Mouse (Mus musculus) heart, embryonic 14.5 days (tissue): ENCODE data around the gene Exoc3l2. TPM values are rescaled to one million over a fixed set of nuclear protein-coding genes. Genes with fewer than 3 reads are reported as not detected.
"Not testable (repeated sequence)": the region's sequence is repeated elsewhere in the genome, so short reads cannot be mapped to it uniquely, and the experiment has no call there.

Experiments used
- ATAC-seq: fragments of 200-750 bp; cut with Nextera tagmentation; 2 replicates; pipeline ENCODE4 v1.8.0; 2017; ENCODE audit warnings: low read depth, moderate TSS enrichment; ENCODE audit not compliant: insufficient number of reproducible peaks, insufficient read depth, low FRiP score
- H3K27ac ChIP-seq, 2 experiments: fragments of 200-500 bp in 1 of 2; fragments of 300-500 bp in 1 of 2; sonication (generic) in 1 of 2; replicated peaks in 1 of 2; 2 replicates each; pipeline ENCODE4 v1.5.1; 2012 to 2014; ENCODE audit warnings: low read depth in 2 of 2, low read length in 2 of 2, control low read depth in 1 of 2, mild to moderate bottlenecking in 1 of 2, mixed read lengths in 1 of 2; ENCODE audit not compliant: control insufficient read depth in 1 of 2, insufficient read depth in 1 of 2
- H3K27me3 ChIP-seq: fragments of 300-500 bp; sonication (generic); 2 replicates; pipeline ENCODE4 v1.6.1; 2014; ENCODE audit warnings: mild to moderate bottlenecking, low read length, control low read depth; ENCODE audit not compliant: control insufficient read depth, insufficient read depth
- H3K36me3 ChIP-seq: fragments of 300-500 bp; sonication (generic); 2 replicates; pipeline ENCODE4 v1.6.1; 2014; ENCODE audit warnings: mild to moderate bottlenecking, control low read depth, low read length, mixed read lengths; ENCODE audit not compliant: control insufficient read depth, insufficient read depth
- H3K4me1 ChIP-seq, 2 experiments: fragments of 200-500 bp in 1 of 2; fragments of 300-500 bp in 1 of 2; sonication (generic) in 1 of 2; 2 replicates each; pipeline ENCODE4 v1.6.1; 2012 to 2014; ENCODE audit warnings: low read length in 2 of 2, control low read depth in 1 of 2, mixed read lengths in 1 of 2; ENCODE audit not compliant: control insufficient read depth in 2 of 2, insufficient read depth in 2 of 2
- H3K4me2 ChIP-seq: fragments of 300-500 bp; sonication (generic); 2 replicates; pipeline ENCODE4 v1.6.1; 2014; ENCODE audit warnings: mild to moderate bottlenecking, low read length
- H3K4me3 ChIP-seq, 2 experiments: fragments of 200-500 bp in 1 of 2; fragments of 300-500 bp in 1 of 2; sonication (generic) in 1 of 2; 2 replicates each; pipeline ENCODE4 v1.5.1; 2012 to 2014; ENCODE audit warnings: low read length in 2 of 2, mild to moderate bottlenecking in 2 of 2, control low read depth in 1 of 2, low read depth in 1 of 2, moderate library complexity in 1 of 2; ENCODE audit not compliant: control insufficient read depth in 1 of 2, insufficient read depth in 1 of 2
- H3K9ac ChIP-seq: fragments of 300-500 bp; sonication (generic); 2 replicates; pipeline ENCODE4 v1.6.1; 2014; ENCODE audit warnings: mild to moderate bottlenecking, low read length
- H3K9me3 ChIP-seq: fragments of 300-500 bp; sonication (generic); 2 replicates; pipeline ENCODE4 v1.6.1; 2016; ENCODE audit warnings: low read length, control low read depth; ENCODE audit not compliant: control insufficient read depth
- WGBS: fragments of 180-500 bp; shearing (Covaris S2); extraction: QIAGEN DNeasy Blood & Tissue Kit; methylation state at CpG from one replicate; pipeline ENCODE4 v1.1.7; 2014; 5-methylcytosine and 5-hydroxymethylcytosine counted together
- polyA plus RNA-seq: library from polyadenylated mRNA; unstranded; fragments of >200 nt; fragmentation: Nextera tagmentation; extraction: Ambion mirVana; gene quantifications from 2 replicates; pipeline ENCODE4 v1.2.1, GENCODE M21; 2014

The Exoc3l2 gene
- polyA plus RNA-seq, 1 experiment from 2014 or later, result 1.8 TPM

DNA sequence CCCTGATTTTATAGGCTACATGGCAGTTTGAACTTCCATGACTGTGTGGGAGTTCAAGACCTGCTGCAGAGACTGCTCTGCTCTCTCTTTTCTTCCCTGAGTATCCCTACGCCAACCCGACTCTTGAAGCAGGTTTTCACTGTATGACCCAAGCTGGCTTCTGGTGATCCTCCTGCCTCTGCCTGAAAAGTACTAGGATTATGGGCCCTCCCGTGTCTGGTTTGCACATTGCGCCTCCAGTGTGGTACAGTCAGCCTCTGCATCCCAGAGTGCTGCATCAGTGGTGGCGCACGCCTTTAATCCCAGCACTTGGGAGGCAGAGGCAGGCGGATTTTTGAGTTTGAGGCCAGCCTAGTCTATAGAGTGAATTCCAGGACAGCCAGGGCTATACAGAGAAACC is 46.7 kb downstream of the Exoc3l2 start:
- no peaks in the 10 kb centered on the region for H3K9me3 ChIP-seq
- peak overlapping the region; percentile 42 to 83; a peak in 2 of 4 replicates for H3K27ac ChIP-seq
- peak overlapping the region; percentile 93 for H3K4me2 ChIP-seq
- no peak for ATAC-seq
- 90% methylated on average over 7 of the region's 7 CpGs for WGBS
- no peaks in the 10 kb centered on the region for H3K27me3 ChIP-seq
- 0 out of 2 replicates have a peak, but pooled peaks cover 5% of the 10 kb centered on the region for H3K36me3 ChIP-seq
- peaks cover 5 to 14% of the 10 kb centered on the region in 2 experiments; a peak in 3 of 4 replicates for H3K4me1 ChIP-seq
- H3K9ac ChIP-seq, result peak overlapping the region; percentile 94
- H3K4me3 ChIP-seq, result peak overlapping the region in 1 of 2 experiments; percentile 90; a peak in 1 of 4 replicates

DNA sequence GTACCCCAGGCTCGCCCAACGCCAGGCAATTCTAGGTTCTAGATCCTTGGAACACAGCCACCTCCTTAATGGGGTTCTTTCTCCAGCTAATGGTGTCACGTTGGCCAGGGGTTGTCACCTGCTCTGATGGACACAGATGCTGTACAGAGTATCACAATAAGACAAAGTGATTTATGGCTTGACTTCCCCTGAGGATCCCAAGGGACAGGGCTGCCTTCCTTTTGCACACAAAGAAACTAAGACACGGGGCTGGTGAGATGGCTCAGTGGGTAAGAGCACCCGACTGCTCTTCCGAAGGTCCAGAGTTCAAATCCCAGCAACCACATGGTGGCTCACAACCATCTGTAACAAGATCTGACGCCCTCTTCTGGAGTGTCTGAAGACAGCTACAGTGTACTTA is 48.8 kb downstream of the Exoc3l2 start:
- H3K4me3 ChIP-seq, H3K36me3 ChIP-seq, H3K9ac ChIP-seq, H3K9me3 ChIP-seq, H3K4me2 ChIP-seq, ATAC-seq, H3K27me3 ChIP-seq, H3K27ac ChIP-seq: not testable (repeated sequence)
- 90% methylated on average over 6 of the region's 7 CpGs for WGBS
- peaks cover 4 to 14% of the 10 kb centered on the region in 2 experiments; a peak in 3 of 4 replicates for H3K4me1 ChIP-seq

DNA sequence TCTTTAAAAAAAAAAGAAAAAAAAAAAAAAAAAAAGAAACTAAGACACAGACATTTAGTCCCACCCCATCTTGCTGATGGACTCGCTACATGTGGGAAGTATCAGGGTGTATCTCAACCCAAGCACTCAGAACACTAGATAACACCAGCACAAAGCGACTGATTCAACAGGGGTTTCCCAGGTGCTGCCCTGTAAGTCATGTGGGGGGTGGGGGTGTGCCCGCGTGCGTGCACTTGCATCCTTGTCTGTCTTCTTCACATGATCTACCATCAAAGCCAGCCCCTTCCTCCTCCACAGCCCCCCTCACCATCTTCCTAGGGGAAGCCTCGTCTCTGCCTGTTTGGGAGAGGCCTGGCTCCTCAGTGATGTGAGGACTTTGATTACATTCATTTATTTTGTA is 49.2 kb downstream of the Exoc3l2 start:
- no peak overlapping the region for H3K4me3 ChIP-seq
- H3K4me1 ChIP-seq, result peaks cover 4 to 12% of the 10 kb centered on the region in 2 experiments; a peak in 3 of 4 replicates
- H3K9me3 ChIP-seq, result no peaks in the 10 kb centered on the region
- H3K36me3 ChIP-seq, result 0 out of 2 replicates have a peak, but pooled peaks cover 5% of the 10 kb centered on the region
- no peak overlapping the region for H3K4me2 ChIP-seq
- H3K27me3 ChIP-seq, result peaks cover 9% of the 10 kb centered on the region
- WGBS, result 68% methylated on average over 6 of the region's 6 CpGs
- no peak overlapping the region for H3K27ac ChIP-seq
- no peak overlapping the region for H3K9ac ChIP-seq
- ATAC-seq, result no peak

DNA sequence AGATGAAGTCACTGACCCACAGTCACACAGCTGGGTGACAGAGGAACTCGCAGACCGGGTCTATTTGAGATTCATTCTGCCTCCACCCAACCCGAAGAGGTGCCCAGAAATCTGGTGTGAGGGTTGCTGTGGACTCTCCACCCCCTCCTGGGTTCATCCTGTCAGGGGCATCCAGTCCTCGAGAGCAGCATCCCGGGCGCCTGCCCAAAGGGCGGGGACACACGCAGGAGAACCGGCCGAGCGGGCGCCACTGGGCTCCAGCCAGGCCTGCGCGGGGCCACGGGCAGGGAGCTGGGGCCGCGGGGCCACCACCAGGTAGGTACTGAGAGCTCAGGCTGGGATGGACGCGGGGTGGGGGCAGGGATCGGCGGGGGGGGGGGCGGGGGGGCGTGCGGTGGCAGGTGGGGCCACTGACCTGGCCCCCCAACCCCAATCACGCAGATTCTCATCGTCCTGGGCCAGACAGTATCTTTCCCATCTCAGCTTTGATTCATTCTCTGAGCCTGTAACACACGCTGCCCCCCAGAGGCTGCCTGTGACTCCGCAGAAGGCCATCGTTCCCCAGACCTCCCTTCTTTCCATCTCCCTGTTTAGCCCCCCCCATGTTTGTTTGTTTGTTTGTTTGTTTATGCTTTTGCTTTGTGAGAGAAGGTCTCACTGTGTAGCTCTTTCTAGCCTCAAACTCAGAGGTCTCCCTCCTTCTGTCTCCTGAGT is 54.7 kb downstream of the Exoc3l2 start, which contains the start of gene Nkpd1:
Gene Nkpd1 (plus strand): TSS at position 187 of the 714 bp plus-strand sequence.
- peaks cover 4 to 11% of the 10 kb centered on the region in 2 experiments; a peak in 3 of 4 replicates for H3K4me1 ChIP-seq
- 3% methylated on average over 22 of the region's 29 CpGs for WGBS
- no peaks in the 10 kb centered on the region for H3K9me3 ChIP-seq
- H3K27ac ChIP-seq, result no peak within 1 kb of the TSS
- peak within 1 kb of the TSS; percentile 44 for H3K4me2 ChIP-seq
- ATAC-seq, result no peak
- H3K4me3 ChIP-seq, result no peak within 1 kb of the TSS
- no peak within 1 kb of the TSS; the same call in 1 of the 2 replicates for H3K9ac ChIP-seq
- peaks cover 57% of the 10 kb centered on the region for H3K27me3 ChIP-seq
- no peaks in the 10 kb centered on the region for H3K36me3 ChIP-seq

DNA sequence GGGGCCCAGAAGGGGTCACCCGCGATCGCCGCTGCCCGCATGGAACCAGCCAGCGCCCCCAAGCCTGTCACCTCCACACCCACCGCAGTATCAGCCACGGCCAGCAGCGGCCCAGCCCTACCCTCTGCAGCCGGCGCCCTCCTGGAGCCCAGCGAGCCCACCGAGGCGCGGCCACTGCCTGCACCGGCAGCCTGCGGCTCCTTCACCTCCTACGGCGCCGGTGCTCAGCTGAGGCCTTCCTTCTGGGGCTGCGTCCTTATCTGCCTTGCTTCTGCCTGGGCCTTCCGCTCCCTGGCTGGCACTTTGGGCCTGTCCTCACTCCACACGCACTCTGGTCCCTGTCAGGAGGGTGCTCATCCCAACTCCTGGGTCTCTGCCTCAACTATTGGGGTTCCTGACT is 56.9 kb downstream of the Exoc3l2 start:
- no peaks in the 10 kb centered on the region for H3K9me3 ChIP-seq
- H3K4me2 ChIP-seq, result peak overlapping the region; percentile 72
- peaks cover 15 to 29% of the 10 kb centered on the region in 2 experiments; a peak in 3 of 4 replicates for H3K4me1 ChIP-seq
- H3K36me3 ChIP-seq, result no peaks in the 10 kb centered on the region
- H3K4me3 ChIP-seq, result peak overlapping the region; percentile 24 to 37
- no peak overlapping the region for H3K27ac ChIP-seq
- H3K9ac ChIP-seq, result peak overlapping the region; percentile 68
- peaks cover 79% of the 10 kb centered on the region for H3K27me3 ChIP-seq
- ATAC-seq, result no peak; the same call in 1 of the 2 replicates
- WGBS, result 2% methylated on average over 23 of the region's 23 CpGs

DNA sequence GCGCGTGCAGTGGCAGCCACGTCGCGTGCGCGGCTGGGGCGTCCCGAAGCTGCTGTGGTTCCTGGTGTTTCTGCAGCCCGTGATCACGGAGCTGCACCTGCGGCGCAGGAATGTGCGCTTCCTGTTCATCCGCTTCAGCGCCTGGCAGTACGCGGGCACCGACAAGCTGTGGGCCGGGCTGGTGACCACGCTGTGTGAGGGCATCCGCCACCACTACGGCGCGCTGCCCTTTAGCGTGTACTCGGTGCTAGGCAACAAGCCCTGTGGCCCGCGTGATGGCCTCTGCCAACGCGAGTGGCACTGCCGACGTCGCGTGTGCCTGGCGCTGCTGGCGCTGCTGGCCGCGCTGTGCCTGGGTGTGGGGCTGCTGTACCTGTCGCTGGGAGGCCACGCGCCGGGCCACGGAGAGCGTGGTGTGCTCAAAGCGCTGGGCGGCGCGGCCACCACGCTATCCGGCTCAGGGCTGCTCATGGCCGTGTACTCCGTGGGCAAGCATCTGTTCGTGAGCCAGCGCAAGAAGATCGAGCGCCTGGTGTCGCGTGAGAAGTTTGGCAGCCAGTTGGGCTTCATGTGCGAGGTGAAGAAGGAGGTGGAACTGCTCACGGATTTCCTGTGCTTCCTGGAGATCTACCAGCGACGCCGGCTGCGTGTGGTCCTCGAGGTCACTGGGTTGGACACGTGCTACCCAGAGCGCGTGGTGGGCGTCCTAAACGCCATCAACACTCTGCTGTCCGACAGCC is 60.1 kb downstream of the Exoc3l2 start:
- WGBS, result 13% methylated on average over 72 of the region's 72 CpGs
- no peaks in the 10 kb centered on the region for H3K9me3 ChIP-seq

DNA sequence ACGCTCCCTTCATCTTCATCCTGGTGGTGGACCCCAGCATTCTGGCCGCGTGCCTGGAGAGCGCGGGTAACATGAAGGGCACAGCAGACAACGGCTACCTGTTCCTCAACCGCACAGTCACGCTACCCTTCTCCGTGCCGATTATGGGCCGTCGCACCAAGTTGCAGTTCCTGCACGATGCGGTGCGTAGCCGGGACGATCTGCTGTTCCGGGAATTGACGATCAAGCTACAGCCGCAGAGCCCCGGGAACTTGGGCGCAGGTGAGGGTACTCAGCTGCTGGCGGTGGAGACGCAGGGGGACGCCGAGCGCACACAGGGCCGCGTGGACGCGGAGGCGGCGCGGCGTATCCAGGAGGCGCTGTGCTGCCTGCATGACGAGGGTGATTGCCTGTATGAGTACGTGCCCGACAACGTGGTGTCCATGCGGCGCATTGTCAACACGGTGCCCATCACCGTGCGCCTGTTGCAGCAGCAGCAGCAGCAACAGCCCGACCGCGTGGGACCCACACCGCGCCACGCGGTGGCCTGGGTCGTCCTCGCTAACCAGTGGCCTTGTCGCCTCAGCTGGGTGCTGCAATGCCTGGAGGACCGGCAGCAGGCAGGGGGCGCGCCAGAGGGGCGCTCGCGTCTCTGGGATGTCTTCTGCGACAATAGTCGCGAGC is 60.8 kb downstream of the Exoc3l2 start:
- H3K4me3 ChIP-seq, result peak overlapping the region; percentile 43 to 44

More for the DNA sequence above, 60.1 kb downstream of the Exoc3l2 start:
- Histone ChIP-seq H3K4me3 (peak overlapping the region; percentile 43 to 44; a peak in 3 of 4 replicates), H3K4me1 (peaks cover 15 to 25% of the 10 kb centered on the region in 2 experiments; a peak in 3 of 4 replicates), H3K36me3 (peaks cover 1% of the 10 kb centered on the region; the same call in 1 of the 2 replicates), H3K4me2 (peak overlapping the region; percentile 82), H3K27me3 (peaks cover 71% of the 10 kb centered on the region), H3K9ac (peak overlapping the region; percentile 54), H3K27ac (no peak overlapping the region)
- ATAC-seq, result no peak

More for the DNA sequence above, 60.8 kb downstream of the Exoc3l2 start:
- 1% methylated on average over 64 of the region's 64 CpGs for WGBS
- Histone ChIP-seq H3K9ac (peak overlapping the region; percentile 54), H3K4me1 (peaks cover 15 to 25% of the 10 kb centered on the region in 2 experiments; a peak in 3 of 4 replicates), H3K27ac (no peak overlapping the region), H3K27me3 (peaks cover 64% of the 10 kb centered on the region), H3K9me3 (no peaks in the 10 kb centered on the region), H3K36me3 (peaks cover 8% of the 10 kb centered on the region), H3K4me2 (peak overlapping the region; percentile 82)
- ATAC-seq, result no peak
